Mouse (Mus musculus): ENCODE measurements around the gene Olfr750. TPM values are rescaled to one million over a fixed set of nuclear protein-coding genes. Genes with fewer than 3 reads are reported as not detected.

Olfr750 gene
- 0.01 TPM in 1 of 2 replicates, not detected in the other for polyA plus RNA-seq (2012; rRNA removed)

DNA sequence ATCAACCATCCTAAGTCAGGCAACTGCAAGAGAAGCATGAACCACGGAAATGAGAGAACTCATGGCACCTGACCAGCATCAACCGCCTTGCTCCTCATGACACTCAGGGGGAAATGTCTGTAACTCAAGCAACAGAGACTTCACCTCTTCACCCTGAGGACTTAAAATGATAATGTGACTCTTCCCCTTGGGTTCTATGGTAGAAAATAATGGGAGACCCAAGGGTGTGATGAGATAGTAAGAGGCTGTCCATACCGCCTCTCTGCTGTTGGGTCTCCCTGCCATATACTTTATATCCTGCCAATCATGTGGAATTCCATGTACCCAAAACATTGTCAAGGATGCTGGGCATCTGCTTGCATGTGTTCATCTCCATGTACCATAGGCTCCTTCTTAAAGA lies at the start of gene Olfr750:
Gene Olfr750 (minus strand): TSS at position 101 of the 400 bp plus-strand sequence.
- WGBS, result 93% methylated on average over 3 of the region's 3 CpGs
- no peaks in the 10 kb centered on the region for H3K36me3 ChIP-seq (ENCODE audit: control insufficient read depth, insufficient read depth, low read length)
- H3K4me3 ChIP-seq (ENCODE audit: low read depth, low read length), result no peak within 1 kb of the TSS
- no peak within 1 kb of the TSS for H3K27ac ChIP-seq (ENCODE audit: insufficient read depth, low read depth, low read length)
- no peak for TF ChIP-seq CTCF (IDR thresholded peaks at IDR 0.05; ENCODE audit: extremely low read depth, insufficient read length, insufficient replicate concordance, low read depth, low read length)
- TF ChIP-seq POLR2A (IDR thresholded peaks at IDR 0.05; ENCODE audit: low read depth, low read length), result no peak
- H3K27me3 ChIP-seq (ENCODE audit: control insufficient read depth, insufficient read depth, low read length), result no peaks in the 10 kb centered on the region
- H3K4me1 ChIP-seq (ENCODE audit: control insufficient read depth, insufficient read depth, insufficient read length, low read length), result no peaks in the 10 kb centered on the region

DNA sequence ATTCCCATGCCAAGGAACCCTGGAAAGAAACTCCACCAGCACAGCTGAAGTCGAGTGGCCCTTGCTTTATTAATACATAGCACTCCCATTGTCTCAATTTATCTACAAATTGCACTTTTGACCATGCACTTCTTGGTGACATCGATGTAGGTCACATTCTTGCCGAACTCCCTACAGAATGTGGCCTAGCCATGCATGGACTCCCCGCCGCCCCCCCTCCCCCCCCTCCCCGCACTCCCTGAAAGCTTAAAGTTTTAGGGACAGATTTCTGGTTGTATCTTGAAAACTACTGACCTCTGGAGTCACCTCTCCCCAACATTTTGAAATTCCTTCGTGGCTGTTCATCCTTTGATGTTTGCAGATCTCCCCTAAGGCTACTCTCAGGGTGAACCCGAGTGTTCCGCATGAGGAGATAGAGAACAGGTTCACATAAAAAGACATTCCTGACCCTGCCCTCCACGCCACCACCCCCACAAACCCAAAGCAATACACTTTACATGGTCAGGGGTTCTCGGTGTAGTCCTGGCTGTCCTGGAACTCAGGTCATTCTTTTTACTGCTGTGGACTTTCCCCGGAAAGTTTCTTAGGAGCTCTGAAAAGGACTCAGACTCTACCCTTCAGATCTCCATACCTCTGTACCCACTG lies 39.8 kb upstream of the Olfr750 start, which contains the start of gene Eddm3b:
Gene Eddm3b (plus strand): TSS at position 511 of the 645 bp plus-strand sequence.
- H3K4me3 ChIP-seq (ENCODE audit: low read depth, low read length), result no peak within 1 kb of the TSS
- no peaks in the 10 kb centered on the region for H3K27me3 ChIP-seq (ENCODE audit: control insufficient read depth, insufficient read depth, low read length)
- 72% methylated on average over 12 of the region's 12 CpGs for WGBS
- no peaks in the 10 kb centered on the region for H3K36me3 ChIP-seq (ENCODE audit: control insufficient read depth, insufficient read depth, low read length)
- no peak within 1 kb of the TSS for H3K27ac ChIP-seq (ENCODE audit: insufficient read depth, low read depth, low read length)
- no peaks in the 10 kb centered on the region for H3K4me1 ChIP-seq (ENCODE audit: control insufficient read depth, insufficient read depth, insufficient read length, low read length)
- TF ChIP-seq CTCF (IDR thresholded peaks at IDR 0.05; ENCODE audit: extremely low read depth, insufficient read length, insufficient replicate concordance, low read depth, low read length) (no peak), POLR2A (IDR thresholded peaks at IDR 0.05; ENCODE audit: low read depth, low read length) (no peak)

DNA sequence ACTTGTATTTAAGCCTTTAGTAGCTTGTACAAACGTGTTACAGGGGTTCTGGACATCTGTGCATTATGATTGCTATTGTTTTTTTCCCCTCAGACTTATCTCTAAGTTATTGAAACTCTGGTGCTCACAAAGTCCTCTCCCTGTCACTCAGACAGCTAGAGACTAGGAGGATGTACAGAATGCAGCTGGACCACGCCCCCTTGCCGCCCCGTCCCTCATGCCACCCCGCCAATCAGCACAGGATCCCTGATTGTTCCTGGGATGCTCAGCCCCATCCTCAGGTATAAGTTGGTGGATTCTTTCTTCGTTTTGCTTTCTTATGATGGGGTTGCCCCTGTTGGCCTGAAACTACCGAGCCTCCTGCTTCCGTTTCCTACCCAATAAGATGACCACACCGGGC lies 39.2 kb upstream of the Olfr750 start:
- TF ChIP-seq CTCF (IDR thresholded peaks at IDR 0.05; ENCODE audit: extremely low read depth, insufficient read length, insufficient replicate concordance, low read depth, low read length) (no peak), POLR2A (IDR thresholded peaks at IDR 0.05; ENCODE audit: low read depth, low read length) (no peak)
- H3K27me3 ChIP-seq (ENCODE audit: control insufficient read depth, insufficient read depth, low read length), result no peaks in the 10 kb centered on the region
- no peaks in the 10 kb centered on the region for H3K36me3 ChIP-seq (ENCODE audit: control insufficient read depth, insufficient read depth, low read length)
- H3K4me1 ChIP-seq (ENCODE audit: control insufficient read depth, insufficient read depth, insufficient read length, low read length), result no peaks in the 10 kb centered on the region
- WGBS, result 65% methylated on average over 9 of the region's 9 CpGs
- H3K27ac ChIP-seq (ENCODE audit: insufficient read depth, low read depth, low read length), result no peak overlapping the region
- no peak overlapping the region for H3K4me3 ChIP-seq (ENCODE audit: low read depth, low read length)

DNA sequence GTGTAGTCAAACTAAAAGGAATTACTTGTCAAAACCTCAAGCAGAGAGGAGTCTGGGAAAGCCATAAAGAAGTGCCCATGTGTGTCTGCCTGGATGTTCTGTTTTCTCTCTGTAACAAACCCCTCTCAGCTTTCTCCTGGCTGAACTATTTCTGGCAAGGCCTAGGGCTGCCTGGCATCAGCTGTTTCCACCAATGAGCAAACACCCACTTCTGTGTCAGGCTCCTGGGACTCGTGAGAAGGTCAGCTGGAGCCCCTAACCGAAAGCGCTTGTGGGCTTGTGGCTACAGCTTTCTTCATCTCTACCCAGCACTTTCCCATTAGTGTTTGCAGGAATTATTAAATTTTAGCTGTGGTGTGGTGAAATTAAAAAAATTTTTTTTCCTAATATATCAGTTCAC lies 37.7 kb upstream of the Olfr750 start:
- Histone ChIP-seq H3K4me3 (ENCODE audit: low read depth, low read length) (no peak overlapping the region), H3K36me3 (ENCODE audit: control insufficient read depth, insufficient read depth, low read length) (no peaks in the 10 kb centered on the region), H3K27ac (ENCODE audit: insufficient read depth, low read depth, low read length) (no peak overlapping the region), H3K4me1 (ENCODE audit: control insufficient read depth, insufficient read depth, insufficient read length, low read length) (no peaks in the 10 kb centered on the region), H3K27me3 (ENCODE audit: control insufficient read depth, insufficient read depth, low read length) (no peaks in the 10 kb centered on the region)
- TF ChIP-seq CTCF (IDR thresholded peaks at IDR 0.05; ENCODE audit: extremely low read depth, insufficient read length, insufficient replicate concordance, low read depth, low read length) (no peak), POLR2A (IDR thresholded peaks at IDR 0.05; ENCODE audit: low read depth, low read length) (no peak)
- 69% methylated on average over 3 of the region's 3 CpGs for WGBS

DNA sequence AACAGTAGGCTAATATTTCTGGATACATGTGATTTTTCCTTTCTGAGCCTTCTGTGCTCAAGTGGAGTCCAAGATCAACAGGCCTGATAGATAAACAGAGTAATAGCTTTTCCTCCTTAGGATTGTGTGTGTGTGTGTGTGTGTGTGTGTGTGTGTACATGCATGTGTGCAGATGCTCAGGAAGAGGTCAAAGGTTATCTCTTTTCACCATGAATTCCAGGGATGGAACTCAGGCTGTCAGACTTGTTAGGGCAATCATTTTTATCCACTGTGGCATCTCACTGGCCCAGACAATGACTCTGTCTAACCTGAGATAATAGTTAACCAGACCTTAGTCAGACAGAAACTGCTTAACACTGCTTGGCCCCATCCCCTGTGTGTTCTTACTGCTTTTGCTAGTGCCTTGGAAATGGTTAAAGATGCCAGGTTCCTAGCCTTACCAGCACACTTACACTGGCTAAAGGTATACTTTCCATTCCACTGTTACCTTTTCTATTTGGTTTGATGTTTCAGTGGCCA lies 32.3 kb upstream of the Olfr750 start:
- Histone ChIP-seq H3K36me3 (ENCODE audit: control insufficient read depth, insufficient read depth, low read length) (peaks cover 10% of the 10 kb centered on the region), H3K4me3 (ENCODE audit: low read depth, low read length) (no peak overlapping the region), H3K27me3 (ENCODE audit: control insufficient read depth, insufficient read depth, low read length) (no peaks in the 10 kb centered on the region), H3K27ac (ENCODE audit: insufficient read depth, low read depth, low read length) (peak overlapping the region; percentile 40; the same call in 1 of the 2 replicates), H3K4me1 (ENCODE audit: control insufficient read depth, insufficient read depth, insufficient read length, low read length) (no peaks in the 10 kb centered on the region)
- TF ChIP-seq CTCF (IDR thresholded peaks at IDR 0.05; ENCODE audit: extremely low read depth, insufficient read length, insufficient replicate concordance, low read depth, low read length) (no peak), POLR2A (IDR thresholded peaks at IDR 0.05; ENCODE audit: low read depth, low read length) (no peak)

DNA sequence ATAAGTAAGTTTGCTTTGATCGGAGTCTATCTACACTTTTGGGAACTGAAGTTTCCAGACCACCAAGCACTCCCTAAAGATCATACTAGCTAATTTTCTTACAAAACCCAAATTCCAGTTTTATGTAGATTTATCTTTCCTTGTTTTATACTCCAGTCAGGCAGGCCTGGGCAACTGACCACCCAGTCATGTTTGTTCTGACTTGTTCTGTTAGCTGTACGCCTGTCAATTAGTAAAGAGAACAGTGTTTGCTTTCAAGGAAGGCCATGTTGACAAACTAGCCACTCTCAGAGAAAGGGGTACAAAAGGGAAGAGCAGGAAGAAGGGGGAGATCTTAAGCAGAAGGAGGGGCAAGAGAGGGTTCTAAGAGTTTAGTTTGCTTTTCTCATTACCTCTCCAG lies 30.1 kb upstream of the Olfr750 start:
- H3K27ac ChIP-seq (ENCODE audit: insufficient read depth, low read depth, low read length), result no peak overlapping the region
- 93% methylated on average over 2 of the region's 2 CpGs for WGBS
- no peaks in the 10 kb centered on the region for H3K27me3 ChIP-seq (ENCODE audit: control insufficient read depth, insufficient read depth, low read length)
- TF ChIP-seq CTCF (IDR thresholded peaks at IDR 0.05; ENCODE audit: extremely low read depth, insufficient read length, insufficient replicate concordance, low read depth, low read length) (no peak), POLR2A (IDR thresholded peaks at IDR 0.05; ENCODE audit: low read depth, low read length) (no peak)
- H3K4me3 ChIP-seq (ENCODE audit: low read depth, low read length), result no peak overlapping the region
- peaks cover 10% of the 10 kb centered on the region for H3K36me3 ChIP-seq (ENCODE audit: control insufficient read depth, insufficient read depth, low read length)
- no peaks in the 10 kb centered on the region for H3K4me1 ChIP-seq (ENCODE audit: control insufficient read depth, insufficient read depth, insufficient read length, low read length)

DNA sequence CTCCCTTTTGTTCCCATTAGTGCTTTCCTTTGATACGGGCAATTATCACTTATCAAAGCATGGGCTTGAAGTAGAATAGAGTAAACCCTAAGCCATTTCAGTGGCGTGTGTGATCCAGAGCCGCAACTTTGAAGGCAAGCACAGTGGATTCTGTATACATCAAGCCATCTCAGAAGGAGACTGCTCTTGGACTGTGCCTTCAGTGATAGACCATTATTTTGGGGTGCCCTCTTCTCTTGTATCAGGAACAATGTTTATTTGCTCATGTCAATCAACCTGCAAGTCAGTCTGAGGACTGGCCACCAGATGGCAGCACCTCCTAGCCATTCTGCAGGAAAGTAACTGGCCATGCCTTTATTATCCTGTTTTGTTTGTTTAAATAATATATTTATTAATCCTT lies 29.0 kb upstream of the Olfr750 start:
- Histone ChIP-seq H3K4me1 (ENCODE audit: control insufficient read depth, insufficient read depth, insufficient read length, low read length) (no peaks in the 10 kb centered on the region), H3K27ac (ENCODE audit: insufficient read depth, low read depth, low read length) (no peak overlapping the region), H3K36me3 (ENCODE audit: control insufficient read depth, insufficient read depth, low read length) (peaks cover 10% of the 10 kb centered on the region), H3K4me3 (ENCODE audit: low read depth, low read length) (no peak overlapping the region), H3K27me3 (ENCODE audit: control insufficient read depth, insufficient read depth, low read length) (no peaks in the 10 kb centered on the region)
- peak; percentile 78; the same call in 1 of the 2 replicates for TF ChIP-seq CTCF (IDR thresholded peaks at IDR 0.05; ENCODE audit: extremely low read depth, insufficient read length, insufficient replicate concordance, low read depth, low read length)
- no peak for TF ChIP-seq POLR2A (IDR thresholded peaks at IDR 0.05; ENCODE audit: low read depth, low read length)
- WGBS, result 68% methylated on average over 3 of the region's 3 CpGs

Data from small intestine, adult 2 months (tissue).